12 mouse cellular contexts compared by ENCODE assay signal in the genomic region with DNA sequence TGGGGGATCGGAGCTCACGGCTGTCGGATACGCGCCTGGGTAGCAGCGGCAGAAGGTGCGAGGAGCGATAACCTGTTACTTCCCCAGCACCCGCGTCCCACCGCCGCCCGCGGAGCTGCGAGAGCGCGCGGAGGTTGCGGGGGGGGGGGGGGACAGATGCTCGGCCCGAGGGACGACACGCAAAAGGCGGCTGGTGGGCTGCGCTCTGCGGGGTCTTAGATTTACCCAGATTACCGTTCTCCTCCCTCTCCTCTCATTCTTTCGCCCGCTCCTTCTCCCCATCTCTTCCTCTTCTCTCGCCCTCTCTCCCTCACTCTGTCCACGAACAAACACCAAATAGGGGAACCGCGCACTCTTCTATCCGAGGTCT. TPM values are rescaled to one million over a fixed set of nuclear protein-coding genes. Genes with fewer than 3 reads are reported as not detected.
DNase-seq lines count a peak whose midpoint lies in the region; ATAC-seq and TF ChIP-seq lines count a peak whose summit lies in the region.
"Had no signal": no experiment of that assay in that cellular context is flagged by ENCODE, and none has a peak within 500 bp of the region (broad histone marks: within the 10 kb centered on the region; RNA-seq: fewer than 3 reads in every experiment).

No protein-coding gene starts in this region.

- no peak for TF ChIP-seq CTCF in E14TG2a.4 (conservative IDR thresholded peaks at IDR 0.05; ENCODE audit: low read length)

- no peak for DNase-seq in heart, postnatal 10 days
- DNase-seq in forebrain, embryonic 14.5 days (ENCODE audit: low spot score) = peak; percentile 33
- no peak for DNase-seq in frontal cortex, postnatal 10 days (ENCODE audit: low spot score in 2 of 2)
- no peak for DNase-seq in right cerebral cortex, postnatal 14 days
- DNase-seq: layer of hippocampus, adult 9-11 months had no signal

- WGBS in heart, embryonic 13.5 days = 0% methylated on average over 34 of the region's 34 CpGs
- WGBS in forebrain, embryonic 14.5 days = under 1% methylated on average over 30 of the region's 34 CpGs
- WGBS in limb, embryonic 15.5 days = under 1% methylated on average over 25 of the region's 34 CpGs

- peak overlapping the region; percentile 41 for H3K4me3 ChIP-seq in heart, embryonic 13.5 days
- H3K4me3 ChIP-seq in E14TG2a.4 (replicated peaks; ENCODE audit: low read length) = peak overlapping the region; percentile 82
- H3K4me3 ChIP-seq in forebrain, embryonic 14.5 days (ENCODE audit: low read depth, low read length) = peak overlapping the region; percentile 48
- peak overlapping the region; percentile 24 for H3K4me3 ChIP-seq in limb, embryonic 15.5 days
- H3K4me3 ChIP-seq: megakaryocyte, embryonic 14.5 days had no signal

- H3K27ac ChIP-seq in heart, embryonic 13.5 days (replicated peaks) = no peak overlapping the region
- peak overlapping the region; percentile 93 for H3K27ac ChIP-seq in forebrain, embryonic 14.5 days (ENCODE audit: low read depth, low read length)
- no peak overlapping the region for H3K27ac ChIP-seq in limb, embryonic 15.5 days

- H3K9ac ChIP-seq in heart, embryonic 13.5 days = no peak overlapping the region
- peak overlapping the region; percentile 80 for H3K9ac ChIP-seq in forebrain, embryonic 14.5 days (ENCODE audit: low read length)
- no peak overlapping the region for H3K9ac ChIP-seq in limb, embryonic 15.5 days

- H3K27me3 ChIP-seq in heart, embryonic 13.5 days (replicated peaks) = peaks cover 95% of the 10 kb centered on the region
- H3K27me3 ChIP-seq in E14TG2a.4 (ENCODE audit: insufficient read depth, low read length) = peaks cover 75% of the 10 kb centered on the region
- H3K27me3 ChIP-seq in forebrain, embryonic 14.5 days (replicated peaks; ENCODE audit: control insufficient read depth, insufficient read depth, low read length) = peaks cover 72% of the 10 kb centered on the region
- H3K27me3 ChIP-seq in limb, embryonic 15.5 days = peaks cover 95% of the 10 kb centered on the region

- intact Hi-C loops in heart, postnatal 10 days (cut with DNase I) = no loop called here

- no peaks in the 10 kb centered on the region for H3K36me3 ChIP-seq in heart, embryonic 13.5 days
- H3K36me3 ChIP-seq in E14TG2a.4 (ENCODE audit: insufficient read depth, low read length) = 0 out of 2 replicates have a peak, but pooled peaks cover 8% of the 10 kb centered on the region
- H3K36me3 ChIP-seq in forebrain, embryonic 14.5 days (ENCODE audit: control insufficient read depth, insufficient read depth, low read length) = no peaks in the 10 kb centered on the region
- H3K36me3 ChIP-seq in limb, embryonic 15.5 days = no peaks in the 10 kb centered on the region

- peaks cover 58% of the 10 kb centered on the region for H3K4me1 ChIP-seq in heart, embryonic 13.5 days
- H3K4me1 ChIP-seq in E14TG2a.4 (replicated peaks; ENCODE audit: low read depth, low read length) = peaks cover 86% of the 10 kb centered on the region
- H3K4me1 ChIP-seq in forebrain, embryonic 14.5 days (ENCODE audit: control insufficient read depth, insufficient read depth, low read length) = peaks cover 10% of the 10 kb centered on the region
- H3K4me1 ChIP-seq in limb, embryonic 15.5 days = peaks cover 51% of the 10 kb centered on the region

- H3K4me2 ChIP-seq in heart, embryonic 13.5 days = peak overlapping the region; percentile 63
- peak overlapping the region; percentile 68 for H3K4me2 ChIP-seq in forebrain, embryonic 14.5 days (ENCODE audit: low read length)
- H3K4me2 ChIP-seq in limb, embryonic 15.5 days = peak overlapping the region; percentile 43

- H3K9me3 ChIP-seq in heart, embryonic 13.5 days = no peaks in the 10 kb centered on the region
- no peaks in the 10 kb centered on the region for H3K9me3 ChIP-seq in E14TG2a.4 (ENCODE audit: low read length)
- no peaks in the 10 kb centered on the region for H3K9me3 ChIP-seq in forebrain, embryonic 14.5 days (replicated peaks; ENCODE audit: control insufficient read depth, low read length)
- H3K9me3 ChIP-seq in limb, embryonic 15.5 days = no peaks in the 10 kb centered on the region
- H3K9me3 ChIP-seq: megakaryocyte, embryonic 14.5 days had no signal

- ATAC-seq in heart, embryonic 13.5 days (ENCODE audit: extremely low read depth, insufficient number of reproducible peaks, low FRiP score, low TSS enrichment) = no peak
- no peak for ATAC-seq in forebrain, embryonic 14.5 days
- no peak for ATAC-seq in limb, embryonic 15.5 days (ENCODE audit: insufficient number of reproducible peaks, low FRiP score, low TSS enrichment, low read depth)
- ATAC-seq in cerebellum, adult (ENCODE audit: insufficient number of reproducible peaks, low FRiP score, low TSS enrichment) = no peak

RNA-seq across cellular contexts. Expression of a gene that starts 9.7 kb away (rescaled TPM):
- 0.22 and 0.23 TPM in 2 replicates for polyA plus RNA-seq in heart, embryonic 13.5 days (2015; fragmentation: Nextera tagmentation; extraction: Ambion mirVana)
- total RNA-seq in heart, postnatal 10 days (2021) = under 1 TPM; 0.47 to 0.67 TPM
- polyA plus RNA-seq in forebrain, embryonic 14.5 days (2014; fragmentation: Nextera tagmentation; extraction: Ambion mirVana) = 46.4 and 70.4 TPM in 2 replicates
- 0.24 and 0.49 TPM in 2 replicates for polyA plus RNA-seq in limb, embryonic 15.5 days (2015; fragmentation: Nextera tagmentation; extraction: Ambion mirVana)
- polyA plus RNA-seq: C2C12 had no signal

RNA-seq across cellular contexts. Expression of a gene that starts 54.0 kb away (rescaled TPM):
- polyA plus RNA-seq in heart, embryonic 13.5 days (2015; fragmentation: Nextera tagmentation; extraction: Ambion mirVana) = 0.59 and 0.64 TPM in 2 replicates
- not detected for total RNA-seq in heart, postnatal 10 days (2021)
- 1.8 and 2.8 TPM in 2 replicates for polyA plus RNA-seq in forebrain, embryonic 14.5 days (2014; fragmentation: Nextera tagmentation; extraction: Ambion mirVana)
- 2.2 and 2.7 TPM in 2 replicates for polyA plus RNA-seq in limb, embryonic 15.5 days (2015; fragmentation: Nextera tagmentation; extraction: Ambion mirVana)
- total RNA-seq: adrenal gland, postnatal 14 days had no signal

Comparison
In these comparisons a context has a peak if more than half of its experiments do, and no peak if none do; other contexts are left out.
1. H3K4me3 ChIP-seq: peak in every context shown above with its lines; median percentile 82 in E14TG2a.4; 48 in forebrain, embryonic 14.5 days; 41 in heart, embryonic 13.5 days; 24 in limb, embryonic 15.5 days.
2. RNA of a gene that starts 9.7 kb away (polyA plus RNA-seq): 46.4 to 70.4 TPM in forebrain, embryonic 14.5 days; 0.24 to 0.49 TPM in limb, embryonic 15.5 days and 0.22 to 0.23 TPM in heart, embryonic 13.5 days; every median in the first group is over 10 times any median in the second.
3. Peak in every context shown above with its lines, with median percentiles within 50 percentile points of each other: H3K4me2 ChIP-seq.